Mouse (Mus musculus): ENCODE data around the gene 4933428G20Rik. TPM values are rescaled to one million over a fixed set of nuclear protein-coding genes. Genes with fewer than 3 reads are reported as not detected.

4933428G20Rik gene
- polyA plus RNA-seq, 1 experiment from 2014 or later = 0.11 TPM

DNA sequence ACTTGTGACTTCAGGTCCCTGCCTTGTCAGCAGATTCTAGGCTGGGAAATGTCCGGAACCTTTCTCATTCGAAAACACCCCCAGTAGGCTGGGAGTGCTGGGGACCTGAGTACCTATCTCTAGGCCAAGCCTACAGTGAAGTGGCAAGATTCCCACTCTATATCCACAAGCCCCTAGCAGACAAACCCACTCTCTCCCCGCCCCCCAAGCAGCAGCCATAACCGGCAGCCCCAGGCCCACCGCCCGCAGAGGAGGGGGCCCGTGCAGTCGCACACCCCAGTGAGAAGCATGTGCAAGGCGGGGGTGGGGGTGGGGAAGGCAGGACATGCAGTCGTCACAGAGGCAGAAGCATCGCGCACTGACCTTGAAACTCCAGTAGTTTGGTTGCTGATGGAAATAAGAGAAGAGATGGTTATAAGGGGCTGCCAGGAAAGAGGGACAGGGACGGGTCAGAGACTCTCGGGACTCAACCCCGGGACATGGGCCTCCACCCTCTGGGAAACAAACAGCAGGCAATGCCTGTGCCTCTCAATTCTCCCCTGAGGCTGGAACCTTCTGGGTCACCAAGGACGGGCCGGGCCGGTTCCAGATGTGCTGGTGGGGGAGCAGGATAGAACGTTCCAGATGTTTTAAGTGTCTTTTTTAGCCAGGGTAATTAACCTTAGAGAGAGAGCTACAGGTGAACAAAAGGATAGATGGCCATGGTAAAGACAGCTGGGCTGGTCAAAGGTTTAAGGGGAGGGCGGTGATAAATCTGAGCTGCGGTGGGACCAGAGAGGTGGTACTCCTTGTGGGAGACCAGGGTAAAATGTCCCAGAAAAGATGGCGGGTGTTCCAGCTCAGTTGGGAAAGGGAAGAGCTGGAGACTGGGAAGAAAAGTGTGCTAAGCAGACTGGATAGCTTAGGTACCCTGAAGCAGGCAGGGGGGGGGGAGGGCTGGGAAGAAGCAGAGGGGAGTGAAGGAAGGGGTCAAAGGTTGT is 42.3 kb upstream of the 4933428G20Rik start:
- Histone ChIP-seq H3K9ac (ENCODE audit: low read depth, low read length) (no peak overlapping the region), H3K36me3 (ENCODE audit: control insufficient read depth, insufficient read depth, low read length) (no peaks in the 10 kb centered on the region), H3K4me3 (ENCODE audit: low read depth, low read length) (no peak overlapping the region), H3K27ac (ENCODE audit: low read depth, low read length) (no peak overlapping the region), H3K27me3 (ENCODE audit: control insufficient read depth, insufficient read depth, low read length) (peaks cover 82% of the 10 kb centered on the region), H3K4me1 (ENCODE audit: control insufficient read depth, insufficient read depth, low read length) (peaks cover 8% of the 10 kb centered on the region), H3K4me2 (no peak overlapping the region), H3K9me3 (replicated peaks; ENCODE audit: control insufficient read depth, low read length) (no peaks in the 10 kb centered on the region)
- ATAC-seq (replicated peaks; ENCODE audit: insufficient number of reproducible peaks, low FRiP score, low TSS enrichment) = no peak
- 72% methylated on average over 22 of the region's 22 CpGs for WGBS (ENCODE audit: insufficient replicate concordance)

GRCm38 (mm10) chr11:97540604-97541003 is 40.5 kb upstream of the 4933428G20Rik start:
- H3K36me3 ChIP-seq (ENCODE audit: control insufficient read depth, insufficient read depth, low read length) = no peaks in the 10 kb centered on the region
- ATAC-seq (replicated peaks; ENCODE audit: insufficient number of reproducible peaks, low FRiP score, low TSS enrichment) = no peak
- no peaks in the 10 kb centered on the region for H3K9me3 ChIP-seq (replicated peaks; ENCODE audit: control insufficient read depth, low read length)
- H3K27ac ChIP-seq (ENCODE audit: low read depth, low read length) = no peak overlapping the region
- no peak overlapping the region for H3K9ac ChIP-seq (ENCODE audit: low read depth, low read length)
- 44% methylated on average over 3 of the region's 3 CpGs for WGBS (ENCODE audit: insufficient replicate concordance)
- H3K4me3 ChIP-seq (ENCODE audit: low read depth, low read length) = no peak overlapping the region
- peaks cover 82% of the 10 kb centered on the region for H3K27me3 ChIP-seq (ENCODE audit: control insufficient read depth, insufficient read depth, low read length)
- peaks cover 11% of the 10 kb centered on the region; the same call in 1 of the 2 replicates for H3K4me1 ChIP-seq (ENCODE audit: control insufficient read depth, insufficient read depth, low read length)
- H3K4me2 ChIP-seq = no peak overlapping the region

GRCm38 (mm10) chr11:97540136-97540535 is 40.0 kb upstream of the 4933428G20Rik start:
- Histone ChIP-seq H3K4me2 (no peak overlapping the region), H3K27ac (ENCODE audit: low read depth, low read length) (no peak overlapping the region), H3K9me3 (replicated peaks; ENCODE audit: control insufficient read depth, low read length) (no peaks in the 10 kb centered on the region), H3K9ac (ENCODE audit: low read depth, low read length) (no peak overlapping the region), H3K4me1 (ENCODE audit: control insufficient read depth, insufficient read depth, low read length) (peaks cover 11% of the 10 kb centered on the region; the same call in 1 of the 2 replicates), H3K36me3 (ENCODE audit: control insufficient read depth, insufficient read depth, low read length) (no peaks in the 10 kb centered on the region), H3K27me3 (ENCODE audit: control insufficient read depth, insufficient read depth, low read length) (peaks cover 82% of the 10 kb centered on the region), H3K4me3 (ENCODE audit: low read depth, low read length) (no peak overlapping the region)
- 62% methylated on average over 3 of the region's 3 CpGs for WGBS (ENCODE audit: insufficient replicate concordance)
- ATAC-seq (replicated peaks; ENCODE audit: insufficient number of reproducible peaks, low FRiP score, low TSS enrichment) = no peak

DNA sequence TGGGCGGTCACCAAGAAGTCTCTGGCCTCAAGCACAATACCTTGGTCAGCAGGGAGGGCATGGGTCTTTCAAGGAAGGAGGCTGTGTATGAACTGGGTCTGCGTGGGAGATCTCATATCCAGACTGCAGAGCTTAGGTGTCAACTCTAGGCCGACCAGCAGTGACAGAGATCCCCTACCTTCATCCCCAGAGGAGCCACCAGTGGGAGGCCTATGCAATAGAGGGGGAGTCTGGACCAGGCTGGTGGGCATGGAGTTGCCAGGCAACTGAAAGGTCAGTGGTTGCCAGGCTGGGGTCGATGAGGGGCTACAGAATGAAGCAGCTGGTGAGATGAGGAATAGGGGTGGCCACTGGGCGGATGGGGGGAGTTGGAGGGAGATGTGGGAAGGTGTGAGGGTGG is 39.5 kb upstream of the 4933428G20Rik start:
- H3K4me2 ChIP-seq = no peak overlapping the region
- no peaks in the 10 kb centered on the region for H3K36me3 ChIP-seq (ENCODE audit: control insufficient read depth, insufficient read depth, low read length)
- peaks cover 14% of the 10 kb centered on the region for H3K4me1 ChIP-seq (ENCODE audit: control insufficient read depth, insufficient read depth, low read length)
- H3K9ac ChIP-seq (ENCODE audit: low read depth, low read length) = no peak overlapping the region
- no peak overlapping the region for H3K4me3 ChIP-seq (ENCODE audit: low read depth, low read length)
- no peaks in the 10 kb centered on the region for H3K9me3 ChIP-seq (replicated peaks; ENCODE audit: control insufficient read depth, low read length)
- peaks cover 82% of the 10 kb centered on the region for H3K27me3 ChIP-seq (ENCODE audit: control insufficient read depth, insufficient read depth, low read length)
- no peak overlapping the region for H3K27ac ChIP-seq (ENCODE audit: low read depth, low read length)
- ATAC-seq (replicated peaks; ENCODE audit: insufficient number of reproducible peaks, low FRiP score, low TSS enrichment) = no peak
- WGBS (ENCODE audit: insufficient replicate concordance) = 67% methylated on average over 5 of the region's 5 CpGs

DNA sequence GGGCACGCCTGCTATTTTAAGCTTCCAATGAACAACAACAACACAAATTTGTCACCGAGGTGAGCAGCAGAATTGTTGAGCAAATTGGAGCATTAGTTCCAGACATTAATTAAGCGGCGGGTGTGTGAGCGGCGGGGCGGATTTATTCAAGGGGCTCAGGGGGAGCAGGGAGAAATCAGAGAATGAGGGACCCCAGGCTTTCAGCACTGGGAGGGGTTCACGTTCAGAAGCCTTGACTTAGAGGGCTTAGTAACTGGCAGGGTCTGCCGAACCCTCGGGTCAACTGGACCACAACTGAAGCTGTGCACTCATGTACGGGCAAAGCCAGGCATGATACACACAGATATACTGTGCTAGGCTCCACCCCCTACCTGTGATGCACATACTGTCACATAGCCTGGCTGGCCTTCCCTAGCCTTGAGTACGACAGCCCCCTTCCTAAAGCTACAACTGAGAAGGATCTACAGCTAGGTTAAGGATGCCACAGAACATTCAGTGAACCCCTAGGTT is 37.5 kb upstream of the 4933428G20Rik start:
- Histone ChIP-seq H3K4me2 (peak overlapping the region; percentile 83), H3K4me3 (ENCODE audit: low read depth, low read length) (peak overlapping the region; percentile 51; the same call in 1 of the 2 replicates), H3K27ac (ENCODE audit: low read depth, low read length) (no peak overlapping the region), H3K4me1 (ENCODE audit: control insufficient read depth, insufficient read depth, low read length) (peaks cover 26% of the 10 kb centered on the region), H3K27me3 (ENCODE audit: control insufficient read depth, insufficient read depth, low read length) (peaks cover 82% of the 10 kb centered on the region), H3K9me3 (replicated peaks; ENCODE audit: control insufficient read depth, low read length) (no peaks in the 10 kb centered on the region), H3K36me3 (ENCODE audit: control insufficient read depth, insufficient read depth, low read length) (no peaks in the 10 kb centered on the region), H3K9ac (ENCODE audit: low read depth, low read length) (no peak overlapping the region)
- no peak for ATAC-seq (replicated peaks; ENCODE audit: insufficient number of reproducible peaks, low FRiP score, low TSS enrichment)
- WGBS (ENCODE audit: insufficient replicate concordance) = 28% methylated on average over 12 of the region's 12 CpGs

GRCm38 (mm10) chr11:97536835-97537579 is 36.9 kb upstream of the 4933428G20Rik start:
- H3K27me3 ChIP-seq (ENCODE audit: control insufficient read depth, insufficient read depth, low read length) = peaks cover 82% of the 10 kb centered on the region
- H3K4me2 ChIP-seq = peak overlapping the region; percentile 83
- WGBS (ENCODE audit: insufficient replicate concordance) = under 1% methylated on average over 36 of the region's 36 CpGs
- H3K4me1 ChIP-seq (ENCODE audit: control insufficient read depth, insufficient read depth, low read length) = peaks cover 32% of the 10 kb centered on the region
- H3K9me3 ChIP-seq (replicated peaks; ENCODE audit: control insufficient read depth, low read length) = no peaks in the 10 kb centered on the region
- H3K36me3 ChIP-seq (ENCODE audit: control insufficient read depth, insufficient read depth, low read length) = no peaks in the 10 kb centered on the region
- no peak overlapping the region for H3K27ac ChIP-seq (ENCODE audit: low read depth, low read length)
- 0 out of 2 replicates have a peak, but pooled peaks have one; percentile 32 for ATAC-seq (replicated peaks; ENCODE audit: insufficient number of reproducible peaks, low FRiP score, low TSS enrichment)
- H3K9ac ChIP-seq (ENCODE audit: low read depth, low read length) = peak overlapping the region; percentile 58
- H3K4me3 ChIP-seq (ENCODE audit: low read depth, low read length) = peak overlapping the region; percentile 51

DNA sequence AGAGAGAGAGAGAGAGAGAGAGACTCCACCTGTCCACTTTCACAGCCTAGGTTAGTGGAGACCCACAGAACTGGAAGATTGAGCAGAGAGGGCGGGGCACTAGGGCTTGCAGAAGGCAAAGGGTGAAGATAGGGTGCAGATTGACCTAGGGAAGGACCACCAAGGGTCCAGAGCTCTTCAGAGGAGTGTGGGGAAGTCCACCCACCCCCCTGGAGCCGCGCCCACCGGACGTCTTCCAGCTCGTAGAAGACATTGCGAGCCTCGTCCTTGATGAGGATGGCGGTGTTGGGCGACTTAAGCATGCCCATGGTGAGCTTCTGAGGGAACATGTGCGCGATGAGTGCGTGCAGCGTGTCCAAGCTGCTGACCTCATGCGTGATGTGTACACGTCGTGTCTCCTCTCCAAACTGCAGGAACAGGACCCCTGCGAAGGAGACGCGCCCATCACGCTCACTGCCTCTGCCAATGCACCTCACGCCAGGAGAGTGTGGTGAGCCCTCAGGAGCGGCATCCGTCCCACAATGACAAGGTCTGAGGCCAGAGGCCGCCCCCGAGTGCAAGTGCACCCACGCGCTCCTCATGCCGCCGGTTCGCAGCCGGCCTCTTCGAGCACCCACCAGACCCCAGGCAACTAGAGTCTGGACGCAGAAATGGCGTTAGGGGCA is 36.1 kb upstream of the 4933428G20Rik start:
- no peak for ATAC-seq (replicated peaks; ENCODE audit: insufficient number of reproducible peaks, low FRiP score, low TSS enrichment)
- H3K4me2 ChIP-seq = peak overlapping the region; percentile 83
- H3K27ac ChIP-seq (ENCODE audit: low read depth, low read length) = no peak overlapping the region
- H3K27me3 ChIP-seq (ENCODE audit: control insufficient read depth, insufficient read depth, low read length) = peaks cover 79% of the 10 kb centered on the region
- WGBS (ENCODE audit: insufficient replicate concordance) = 11% methylated on average over 35 of the region's 35 CpGs
- H3K4me3 ChIP-seq (ENCODE audit: low read depth, low read length) = peak overlapping the region; percentile 51
- no peak overlapping the region for H3K9ac ChIP-seq (ENCODE audit: low read depth, low read length)
- no peaks in the 10 kb centered on the region for H3K36me3 ChIP-seq (ENCODE audit: control insufficient read depth, insufficient read depth, low read length)
- H3K4me1 ChIP-seq (ENCODE audit: control insufficient read depth, insufficient read depth, low read length) = peaks cover 34% of the 10 kb centered on the region
- H3K9me3 ChIP-seq (replicated peaks; ENCODE audit: control insufficient read depth, low read length) = no peaks in the 10 kb centered on the region

DNA sequence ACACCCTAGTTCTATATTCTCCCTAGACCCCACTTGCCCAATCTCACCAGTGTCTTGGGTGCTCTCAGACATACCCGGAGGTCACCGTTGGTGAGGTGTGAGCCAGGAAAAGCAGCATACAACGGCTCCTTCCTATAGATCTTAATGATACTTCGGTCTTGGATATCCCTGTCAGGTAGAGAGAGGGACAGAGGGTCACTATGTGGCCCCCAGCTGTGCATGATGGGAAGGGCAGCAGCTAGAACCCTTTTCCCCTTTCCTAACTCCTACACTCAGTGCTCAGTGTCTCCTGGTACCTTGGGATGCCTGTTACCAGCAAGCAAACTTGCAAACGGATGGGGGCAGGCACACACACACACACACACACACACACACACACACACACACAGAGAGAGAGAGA is 35.5 kb upstream of the 4933428G20Rik start:
- WGBS (ENCODE audit: insufficient replicate concordance) = 42% methylated on average over 5 of the region's 5 CpGs
- Histone ChIP-seq H3K9me3 (replicated peaks; ENCODE audit: control insufficient read depth, low read length) (no peaks in the 10 kb centered on the region), H3K27ac (ENCODE audit: low read depth, low read length) (no peak overlapping the region), H3K9ac (ENCODE audit: low read depth, low read length) (no peak overlapping the region), H3K27me3 (ENCODE audit: control insufficient read depth, insufficient read depth, low read length) (peaks cover 81% of the 10 kb centered on the region), H3K36me3 (ENCODE audit: control insufficient read depth, insufficient read depth, low read length) (no peaks in the 10 kb centered on the region), H3K4me2 (no peak overlapping the region), H3K4me3 (ENCODE audit: low read depth, low read length) (no peak overlapping the region), H3K4me1 (ENCODE audit: control insufficient read depth, insufficient read depth, low read length) (peaks cover 34% of the 10 kb centered on the region)
- ATAC-seq (replicated peaks; ENCODE audit: insufficient number of reproducible peaks, low FRiP score, low TSS enrichment) = no peak

All from heart, embryonic 11.5 days (tissue).